Mouse (Mus musculus) small intestine, adult 2 months (tissue): ENCODE measurements around the gene Coro1c. TPM values are rescaled to one million over a fixed set of nuclear protein-coding genes. Genes with fewer than 3 reads are reported as not detected.
"Not testable (repeated sequence)": the region's sequence is repeated elsewhere in the genome, so short reads cannot be mapped to it uniquely, and the experiment has no call there.

Source experiments
- H3K27ac ChIP-seq: fragments of 200-500 bp; 2 replicates; pipeline ENCODE4 v1.5.1; 2012; ENCODE audit warnings: low read depth, low read length, control low read depth, inconsistent platforms; ENCODE audit not compliant: insufficient read depth
- H3K27me3 ChIP-seq: fragments of 200-500 bp; 2 replicates; pipeline ENCODE4 v1.6.1; 2012; ENCODE audit warnings: mild to moderate bottlenecking, moderate library complexity, low read length, inconsistent platforms; ENCODE audit not compliant: control insufficient read depth, insufficient read depth
- H3K36me3 ChIP-seq: fragments of 200-500 bp; 2 replicates; pipeline ENCODE4 v1.6.1; 2012; ENCODE audit warnings: mild to moderate bottlenecking, low read length, control low read depth, inconsistent platforms; ENCODE audit not compliant: control insufficient read depth, insufficient read depth
- H3K4me1 ChIP-seq: fragments of 200-500 bp; 2 replicates; pipeline ENCODE4 v1.6.1; 2012; ENCODE audit warnings: low read length, inconsistent platforms, mixed read lengths; ENCODE audit not compliant: control insufficient read depth, insufficient read depth, insufficient read length
- H3K4me3 ChIP-seq: fragments of 200-500 bp; 2 replicates; pipeline ENCODE4 v1.5.1; 2012; ENCODE audit warnings: low read depth, mild to moderate bottlenecking, control low read depth, inconsistent platforms, low read length, moderate library complexity
- CTCF ChIP-seq: fragments of 200-500 bp; IDR thresholded peaks from 2 replicates; pipeline ENCODE4 v1.5.1; 2012; ENCODE audit warnings: low read depth, mild to moderate bottlenecking, control low read depth, inconsistent platforms, low read length, moderate library complexity, mixed read lengths; ENCODE audit not compliant: insufficient replicate concordance, insufficient read length; ENCODE audit errors: extremely low read depth
- POLR2A ChIP-seq: fragments of 200-500 bp; IDR thresholded peaks from 2 replicates; pipeline ENCODE4 v1.6.1; 2012; ENCODE audit warnings: low read depth, mild to moderate bottlenecking, control low read depth, inconsistent platforms, low read length, moderate library complexity
- WGBS: fragments of 180-500 bp; shearing (Covaris S2); methylation state at CpG from one replicate; pipeline ENCODE4 v1.1.7; 2018; 5-methylcytosine and 5-hydroxymethylcytosine counted together
- polyA plus RNA-seq: library from polyadenylated mRNA; depleted of rRNA; stranded (reverse); fragments of >200 nt; gene quantifications from 2 replicates; pipeline ENCODE4 v1.2.3, GENCODE M21; 2012

Coro1c gene
- polyA plus RNA-seq, 1 experiment, result 144 TPM

DNA sequence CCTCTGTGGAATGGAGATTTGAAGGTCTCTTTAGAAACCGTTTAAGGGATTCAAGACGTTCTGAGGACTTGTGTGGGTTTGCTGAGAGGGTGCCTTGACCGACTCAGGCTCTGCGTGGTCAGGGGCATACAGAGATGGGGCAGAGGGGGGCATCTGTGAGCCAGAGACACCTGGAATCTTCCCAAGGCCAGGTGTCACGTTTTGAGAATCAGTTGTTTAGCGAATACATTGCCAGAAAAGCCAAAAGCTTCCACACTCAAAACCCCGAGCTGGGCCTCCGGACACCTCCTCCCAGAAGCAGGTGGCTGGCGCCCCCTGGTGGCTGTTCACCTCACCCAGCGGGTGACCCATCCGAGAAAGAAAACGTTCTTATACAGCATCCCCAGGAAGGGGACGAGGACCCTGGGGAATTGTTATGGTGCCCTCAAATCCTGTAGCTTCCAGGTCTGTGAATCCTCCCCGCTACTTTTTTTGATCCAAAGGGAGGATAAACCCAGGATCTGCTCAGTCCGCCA, 92.9 kb downstream of the Coro1c start:
- Histone ChIP-seq H3K4me1 (no peaks in the 10 kb centered on the region), H3K27me3 (no peaks in the 10 kb centered on the region), H3K4me3 (no peak overlapping the region), H3K27ac (no peak overlapping the region), H3K36me3 (no peaks in the 10 kb centered on the region)
- 0 out of 2 replicates have a peak, but pooled peaks have one; percentile 15 for TF ChIP-seq POLR2A
- TF ChIP-seq CTCF, result peak; percentile 99
- WGBS, result 16% methylated on average over 15 of the region's 15 CpGs

DNA sequence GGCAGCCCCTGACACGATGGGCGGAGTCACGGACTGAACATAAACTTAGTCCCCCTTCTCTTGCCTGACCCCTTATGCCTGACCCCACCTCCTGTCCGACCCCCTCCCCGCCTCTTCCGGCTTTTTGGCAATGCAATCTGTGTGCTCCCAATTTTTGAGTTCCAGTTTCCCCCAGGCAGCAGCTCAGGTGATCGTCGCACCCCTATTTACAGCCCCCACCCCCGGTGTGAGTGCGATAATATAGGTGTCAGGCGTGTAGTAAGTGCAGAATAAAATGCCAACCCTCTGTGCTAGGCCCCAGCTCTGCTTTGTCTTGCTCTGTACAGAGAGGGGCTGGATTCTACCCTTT, 93.5 kb downstream of the Coro1c start:
- 59% methylated on average over 11 of the region's 11 CpGs for WGBS
- H3K4me1 ChIP-seq, result no peaks in the 10 kb centered on the region
- H3K4me3 ChIP-seq, result no peak overlapping the region
- TF ChIP-seq CTCF (no peak), POLR2A (no peak)
- H3K27ac ChIP-seq, result no peak overlapping the region
- no peaks in the 10 kb centered on the region for H3K36me3 ChIP-seq
- no peaks in the 10 kb centered on the region for H3K27me3 ChIP-seq

DNA sequence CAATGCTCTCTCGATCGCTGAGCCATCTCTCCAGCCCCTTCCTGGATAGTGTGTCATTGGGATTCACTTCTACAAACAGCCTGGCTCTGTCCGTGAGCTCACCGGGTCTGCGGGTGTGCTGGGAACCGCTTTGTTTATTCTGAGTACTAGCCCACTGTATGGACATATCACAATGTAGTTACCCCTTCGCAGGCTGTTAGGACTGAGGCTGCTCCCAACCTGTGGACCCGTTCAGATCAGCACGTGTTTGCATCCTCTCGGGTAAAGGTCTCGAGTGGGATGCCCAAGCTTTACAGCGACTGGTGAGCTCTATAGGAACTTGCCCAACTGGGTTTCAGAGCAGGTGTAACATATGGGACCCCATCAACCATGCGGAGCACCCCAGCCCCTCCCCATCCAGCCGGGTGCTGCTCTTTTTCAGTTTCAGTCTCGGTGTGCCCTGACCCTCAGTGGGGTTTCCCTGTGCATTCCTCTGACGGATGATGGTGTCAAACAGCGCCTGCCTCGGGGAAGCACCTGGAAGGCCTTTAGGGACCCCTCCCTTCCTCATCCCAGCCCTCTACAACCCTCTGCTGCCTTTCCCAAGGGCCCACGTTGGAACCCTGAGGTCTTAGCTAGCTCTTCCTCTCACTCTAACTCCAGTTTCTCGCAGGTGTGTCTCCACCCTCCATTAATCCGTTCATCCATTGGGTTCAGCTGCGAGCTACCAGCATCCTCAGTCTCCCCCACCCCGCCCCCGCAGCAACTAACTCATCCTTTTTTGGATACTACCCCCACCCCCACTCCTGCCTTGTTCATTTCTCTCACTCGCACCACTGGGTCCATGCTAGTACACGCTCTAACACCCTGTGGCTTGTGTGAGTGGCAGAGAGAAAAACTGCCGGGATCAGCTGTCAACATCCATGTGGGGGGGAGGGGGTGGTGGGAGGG, 94.2 kb downstream of the Coro1c start:
- no peaks in the 10 kb centered on the region for H3K4me1 ChIP-seq
- H3K27ac ChIP-seq, result no peak overlapping the region
- no peak overlapping the region for H3K4me3 ChIP-seq
- no peaks in the 10 kb centered on the region for H3K27me3 ChIP-seq
- H3K36me3 ChIP-seq, result no peaks in the 10 kb centered on the region
- WGBS, result 29% methylated on average over 27 of the region's 27 CpGs
- TF ChIP-seq CTCF (no peak), POLR2A (no peak)

DNA sequence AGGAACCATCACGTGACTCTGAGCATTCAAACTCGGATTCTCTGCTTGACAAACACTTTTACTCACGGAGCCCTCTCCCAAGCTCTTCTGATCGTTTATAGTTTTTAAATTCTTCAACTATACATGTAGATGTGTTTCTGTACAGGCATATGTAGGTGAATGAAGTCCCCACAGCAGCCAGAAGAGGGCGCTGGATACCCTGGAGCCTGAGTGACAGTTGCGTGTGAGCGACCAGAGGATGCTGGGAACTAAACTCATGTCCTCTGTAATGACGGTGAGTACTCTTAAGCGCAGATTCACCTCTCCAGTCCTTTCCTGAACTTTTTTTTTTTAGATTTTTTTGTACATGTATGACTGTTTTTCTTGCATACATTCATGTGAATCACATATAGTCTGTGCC, 95.0 kb downstream of the Coro1c start:
- no peaks in the 10 kb centered on the region for H3K27me3 ChIP-seq
- no peaks in the 10 kb centered on the region for H3K4me1 ChIP-seq
- H3K27ac ChIP-seq, result no peak overlapping the region
- 23% methylated on average over 9 of the region's 9 CpGs for WGBS
- TF ChIP-seq POLR2A, result no peak
- peak; percentile 52; the same call in 1 of the 2 replicates for TF ChIP-seq CTCF
- no peaks in the 10 kb centered on the region for H3K36me3 ChIP-seq
- no peak overlapping the region for H3K4me3 ChIP-seq

DNA sequence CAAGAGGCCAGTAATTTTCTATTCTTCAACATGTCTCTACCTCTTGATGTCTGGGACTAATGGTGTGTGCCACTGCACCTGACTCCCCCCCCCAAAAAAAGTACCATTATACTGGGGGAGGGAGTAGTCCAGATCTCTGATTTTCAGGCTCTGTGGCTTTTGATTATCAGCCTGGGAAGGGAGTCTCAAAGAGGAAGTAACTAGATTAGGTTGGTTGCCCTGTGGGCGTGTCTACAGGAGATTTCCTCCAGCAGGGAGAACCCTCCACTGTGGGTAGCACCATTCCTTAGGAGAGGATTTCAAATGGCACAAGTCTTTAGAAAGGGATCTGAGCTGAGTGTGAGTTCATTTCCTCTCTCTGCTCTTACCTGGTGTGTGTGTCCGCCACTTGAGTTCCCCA, 95.9 kb downstream of the Coro1c start:
- Histone ChIP-seq H3K4me1 (no peaks in the 10 kb centered on the region; the same call in 1 of the 2 replicates), H3K36me3 (no peaks in the 10 kb centered on the region), H3K27ac (no peak overlapping the region), H3K4me3 (no peak overlapping the region), H3K27me3 (no peaks in the 10 kb centered on the region)
- TF ChIP-seq CTCF (no peak), POLR2A (no peak)
- WGBS, result 80% methylated on average over 2 of the region's 2 CpGs

DNA sequence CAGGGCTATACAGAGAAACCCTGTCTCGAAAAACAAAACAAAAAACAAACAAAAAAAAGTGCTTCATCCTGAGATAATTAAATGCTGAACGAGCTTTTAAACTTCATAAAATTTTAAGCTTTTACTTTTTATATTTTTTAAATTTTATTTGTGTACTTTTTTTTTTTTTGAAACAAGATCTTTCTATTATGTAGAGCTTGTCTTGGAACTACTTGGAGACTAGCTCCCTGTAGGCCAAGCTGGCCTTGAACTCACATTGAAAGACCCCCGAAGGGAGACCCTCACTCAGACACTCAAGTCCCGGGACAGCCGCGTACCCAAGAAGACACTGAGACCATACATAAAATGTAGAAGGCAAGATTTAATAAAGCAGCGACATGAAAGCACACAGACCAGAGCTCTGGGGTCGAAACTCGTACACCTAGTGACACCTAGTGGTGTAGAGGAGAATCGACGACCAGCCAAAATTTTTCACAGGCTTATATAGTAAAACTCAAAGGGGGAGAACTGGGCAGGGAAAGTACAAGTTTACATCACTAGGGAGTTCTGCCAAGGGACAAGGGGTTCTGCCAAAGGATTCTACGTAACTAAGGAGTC, 96.6 kb downstream of the Coro1c start:
- H3K27me3 ChIP-seq, H3K27ac ChIP-seq, H3K4me3 ChIP-seq, H3K36me3 ChIP-seq, H3K4me1 ChIP-seq: not testable (repeated sequence)
- 18% methylated on average over 11 of the region's 12 CpGs for WGBS

DNA sequence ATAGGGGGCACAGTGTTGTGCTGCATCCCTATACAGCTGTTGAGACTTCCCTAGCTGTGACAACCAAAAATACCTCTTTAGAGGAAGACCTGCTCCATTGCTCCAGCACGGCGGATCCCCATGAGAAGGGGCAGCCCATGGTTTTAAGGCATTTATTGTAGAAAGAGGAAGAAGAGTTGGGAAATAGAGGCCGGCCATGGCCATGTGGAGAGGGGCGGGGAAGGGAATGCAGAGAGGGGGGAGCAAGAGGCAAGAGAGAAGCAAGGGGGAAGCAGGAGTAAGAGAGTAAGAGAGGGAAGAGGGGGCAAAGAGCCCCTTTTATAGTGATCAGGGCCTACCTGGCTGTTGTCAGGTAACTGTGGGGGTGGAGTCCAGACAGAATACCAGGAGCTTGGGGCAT, 98.4 kb downstream of the Coro1c start:
- Histone ChIP-seq H3K4me3 (no peak overlapping the region), H3K27ac (no peak overlapping the region), H3K36me3 (no peaks in the 10 kb centered on the region), H3K27me3 (no peaks in the 10 kb centered on the region), H3K4me1 (no peaks in the 10 kb centered on the region; the same call in 1 of the 2 replicates)
- WGBS, result 82% methylated on average over 4 of the region's 4 CpGs
- TF ChIP-seq CTCF, result no peak
- TF ChIP-seq POLR2A, result no peak
